Mouse (Mus musculus) cortical plate, adult 2 months (tissue): ENCODE measurements around the gene Rgs12. TPM values are rescaled to one million over a fixed set of nuclear protein-coding genes. Genes with fewer than 3 reads are reported as not detected.

Experiments used
- H3K27ac ChIP-seq: fragments of 200-500 bp; 2 replicates; pipeline ENCODE4 v1.5.1; 2012; ENCODE audit warnings: low read length, control low read depth, inconsistent platforms; ENCODE audit not compliant: insufficient read depth
- H3K4me1 ChIP-seq: fragments of 200-500 bp; 2 replicates; pipeline ENCODE4 v1.6.1; 2011; ENCODE audit warnings: low read length; ENCODE audit not compliant: control insufficient read depth, insufficient read depth
- H3K4me3 ChIP-seq: fragments of 200-500 bp; 2 replicates; pipeline ENCODE4 v1.5.1; 2011; ENCODE audit warnings: mild to moderate bottlenecking, low read length, control low read depth; ENCODE audit not compliant: insufficient read depth
- CTCF ChIP-seq: fragments of 200-500 bp; IDR thresholded peaks from 2 replicates; pipeline ENCODE4 v1.5.1; 2011; ENCODE audit warnings: mild to moderate bottlenecking, control low read depth, low read length; ENCODE audit not compliant: insufficient read depth; ENCODE audit errors: extremely low read depth
- POLR2A ChIP-seq: fragments of 200-500 bp; IDR thresholded peaks from 2 replicates; pipeline ENCODE4 v1.6.1; 2011; ENCODE audit warnings: mild to moderate bottlenecking, low read length, control low read depth; ENCODE audit not compliant: insufficient read depth; ENCODE audit errors: extremely low read depth
- polyA plus RNA-seq: library from polyadenylated mRNA; depleted of rRNA; stranded (reverse); fragments of >200 nt; gene quantifications from 2 replicates; pipeline ENCODE4 v1.2.3, GENCODE M21; 2012

The Rgs12 gene
- polyA plus RNA-seq, 1 experiment, result 40.9 TPM

DNA sequence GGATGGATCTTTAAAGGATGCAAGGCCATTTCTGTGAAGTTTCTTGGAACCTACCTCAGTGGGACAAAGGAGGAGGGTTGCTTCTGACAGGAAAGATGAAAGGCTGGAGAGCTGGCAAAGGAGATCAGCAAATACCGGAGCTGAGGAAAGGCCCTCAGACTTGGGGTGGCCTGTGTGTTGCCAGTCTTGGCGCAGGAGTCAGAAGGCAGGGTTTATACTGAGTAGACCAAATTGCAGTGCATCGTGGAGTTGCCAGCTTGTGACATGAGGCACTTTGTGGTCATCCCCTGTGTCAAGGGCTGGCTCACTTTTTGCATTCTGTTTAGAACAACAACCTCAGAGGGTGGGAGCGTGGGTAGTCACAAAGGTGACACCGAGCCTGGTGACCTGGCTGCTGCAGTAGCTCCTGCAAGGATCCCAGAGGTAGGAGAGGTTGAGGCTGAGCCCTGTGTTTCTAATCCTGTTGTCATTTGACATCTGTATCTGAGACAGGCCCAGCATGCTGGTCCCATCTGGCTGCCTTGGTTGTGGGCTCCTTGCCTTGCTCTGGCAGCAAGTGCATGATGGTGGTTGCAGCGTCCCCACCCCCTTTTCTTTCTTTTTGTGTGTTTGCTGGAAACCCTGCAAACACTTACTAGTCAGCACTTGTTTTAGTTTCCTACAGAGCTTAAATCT is 1.4 kb downstream of the Rgs12 start:
- TF ChIP-seq POLR2A, result no peak
- TF ChIP-seq CTCF, result no peak
- Histone ChIP-seq H3K4me1 (no peaks in the 10 kb centered on the region), H3K27ac (no peak overlapping the region), H3K4me3 (no peak overlapping the region)

DNA sequence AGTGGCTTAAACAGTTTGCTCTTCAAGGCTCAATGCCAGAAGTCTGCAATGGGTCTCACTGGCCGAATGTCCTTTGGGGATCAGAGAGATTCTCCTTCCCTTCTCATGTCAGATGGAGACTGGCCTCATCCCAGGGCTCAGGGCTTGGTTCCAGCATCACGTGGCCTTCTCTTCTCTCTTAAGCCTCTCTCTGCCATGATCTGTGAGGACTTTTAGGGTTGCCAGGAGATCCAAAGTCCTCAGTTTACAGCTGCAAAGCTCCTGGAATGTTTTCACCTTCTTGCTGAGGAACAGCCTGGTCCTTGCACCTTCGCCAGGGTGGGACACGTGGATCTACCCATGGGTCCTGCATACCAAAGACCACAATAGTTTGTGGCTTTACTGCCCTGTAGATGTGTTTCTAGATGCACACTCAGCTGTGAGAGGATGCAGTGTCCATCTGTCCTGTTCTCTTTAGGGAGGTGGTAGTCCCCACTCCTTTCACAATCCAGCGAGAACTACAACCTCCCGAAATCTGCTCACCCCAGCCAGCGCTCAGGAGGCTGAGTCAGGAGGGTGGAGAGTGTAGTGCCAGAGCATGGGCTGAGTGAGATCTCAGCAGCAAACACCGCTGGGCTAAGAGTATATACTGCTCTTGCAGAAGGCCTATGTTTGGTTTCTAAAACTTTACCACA is 2.1 kb downstream of the Rgs12 start:
- TF ChIP-seq CTCF (no peak), POLR2A (no peak)
- H3K4me1 ChIP-seq, result no peaks in the 10 kb centered on the region
- no peak overlapping the region for H3K27ac ChIP-seq
- H3K4me3 ChIP-seq, result no peak overlapping the region

DNA sequence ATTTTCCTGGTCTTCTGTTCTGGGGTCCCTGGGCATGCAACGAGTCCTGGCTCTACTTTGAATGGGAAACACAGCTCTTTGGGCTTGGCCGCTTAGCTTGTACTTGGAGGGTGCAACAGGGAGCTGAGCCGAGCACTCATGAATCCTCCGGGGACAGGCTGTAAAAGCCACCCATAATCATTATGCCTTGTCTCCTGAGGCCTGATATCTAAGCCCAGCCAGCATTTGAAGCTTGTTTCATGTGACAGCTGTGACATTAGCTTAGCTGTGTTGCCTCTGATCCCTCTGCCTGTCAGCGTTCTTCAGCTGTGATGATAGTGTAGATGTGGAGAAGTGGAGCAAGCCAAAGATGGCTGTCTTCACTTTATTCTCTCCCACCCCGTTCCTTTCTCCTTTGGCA is 5.3 kb downstream of the Rgs12 start:
- no peak overlapping the region for H3K4me3 ChIP-seq
- no peak for TF ChIP-seq CTCF
- TF ChIP-seq POLR2A, result no peak
- H3K27ac ChIP-seq, result no peak overlapping the region
- H3K4me1 ChIP-seq, result peaks cover 2% of the 10 kb centered on the region; the same call in 1 of the 2 replicates

DNA sequence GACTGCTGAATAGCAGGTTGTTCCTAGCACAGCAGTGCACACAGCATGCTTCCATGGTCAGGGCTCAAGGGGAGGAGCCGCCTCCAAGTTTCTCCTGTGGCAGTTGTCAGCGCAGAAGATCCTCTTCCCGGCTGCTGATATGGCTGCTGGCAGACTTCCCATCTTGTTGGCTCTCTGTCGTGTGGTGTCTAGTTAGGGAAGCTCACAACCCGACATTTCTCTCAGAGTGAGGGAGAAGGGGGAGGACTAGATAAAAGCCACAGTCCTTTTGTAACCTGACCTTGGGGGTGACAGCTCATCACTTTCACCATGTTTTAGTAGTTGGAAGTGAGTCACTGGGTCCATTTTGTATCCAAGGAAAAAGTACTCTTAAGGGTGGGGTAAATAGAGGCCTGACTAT is 6.4 kb downstream of the Rgs12 start:
- no peak overlapping the region for H3K4me3 ChIP-seq
- TF ChIP-seq POLR2A (no peak), CTCF (no peak)
- peaks cover 2% of the 10 kb centered on the region; the same call in 1 of the 2 replicates for H3K4me1 ChIP-seq
- no peak overlapping the region for H3K27ac ChIP-seq

DNA sequence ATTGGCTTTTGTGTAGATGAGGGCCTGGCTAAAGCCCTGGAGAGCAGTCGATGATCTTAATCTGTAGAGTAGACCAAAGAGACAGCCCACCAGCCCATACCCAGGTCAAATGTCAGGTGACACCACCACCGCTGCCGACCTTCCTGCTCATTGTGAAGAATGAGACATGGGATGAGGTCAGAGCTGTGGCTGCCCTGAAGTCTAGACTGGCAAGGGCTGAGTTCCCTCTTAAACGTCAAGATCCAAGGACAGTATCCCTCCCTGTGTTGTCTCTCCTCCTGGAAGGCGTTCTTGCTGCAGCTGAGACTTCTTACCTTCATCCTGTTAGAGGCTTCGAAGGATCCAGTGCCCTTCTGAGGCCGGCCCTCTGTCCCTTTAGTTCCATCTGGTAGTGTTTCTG is 6.9 kb downstream of the Rgs12 start:
- H3K4me1 ChIP-seq, result peaks cover 2% of the 10 kb centered on the region; the same call in 1 of the 2 replicates
- TF ChIP-seq POLR2A (no peak), CTCF (no peak)
- no peak overlapping the region for H3K27ac ChIP-seq
- no peak overlapping the region for H3K4me3 ChIP-seq

DNA sequence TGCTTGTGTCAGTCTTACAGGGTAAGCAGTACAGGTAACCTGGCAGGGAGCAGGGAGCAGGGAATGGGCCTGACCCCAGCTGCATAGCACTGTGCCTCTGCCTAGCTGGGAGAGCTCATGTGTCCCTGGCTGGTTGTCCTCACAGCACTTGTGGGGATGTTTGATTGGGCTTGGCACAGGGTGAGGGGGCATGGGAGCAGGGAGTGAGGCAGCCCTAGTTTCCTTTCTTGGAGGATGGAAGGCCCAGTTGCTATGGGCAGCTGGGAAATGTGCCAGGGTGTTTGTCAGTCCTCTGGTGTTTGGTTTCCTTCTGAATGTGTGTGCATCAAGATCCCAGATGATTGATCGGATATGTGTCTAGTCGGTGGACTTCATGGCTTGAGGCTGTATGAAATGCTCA is 7.8 kb downstream of the Rgs12 start:
- H3K4me3 ChIP-seq, result no peak overlapping the region
- H3K27ac ChIP-seq, result 0 out of 2 replicates have a peak overlapping the region, but pooled peaks have one; percentile 4
- peaks cover 2% of the 10 kb centered on the region; the same call in 1 of the 2 replicates for H3K4me1 ChIP-seq
- no peak for TF ChIP-seq POLR2A
- no peak for TF ChIP-seq CTCF

DNA sequence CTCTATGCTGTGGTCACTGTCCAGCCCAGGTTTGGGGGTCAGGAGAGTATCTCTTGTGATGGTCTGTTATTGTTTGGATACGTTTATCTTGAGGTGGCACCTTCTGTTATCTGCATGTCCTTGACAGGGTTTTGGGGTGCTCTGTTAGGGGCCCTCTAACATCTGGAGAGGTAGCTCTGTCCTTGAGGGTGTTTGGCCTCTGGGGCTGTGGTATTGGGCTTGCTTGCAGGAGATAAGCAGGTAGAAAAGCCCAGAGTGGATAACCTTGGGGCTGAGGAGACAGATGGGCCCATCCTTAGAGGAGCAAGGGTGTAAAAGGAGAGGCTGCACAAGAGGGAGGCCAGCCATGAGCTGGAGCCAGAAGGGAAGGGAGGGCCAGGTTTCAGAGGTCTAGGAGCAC is 10.8 kb downstream of the Rgs12 start:
- no peak for TF ChIP-seq CTCF
- no peak for TF ChIP-seq POLR2A
- H3K4me1 ChIP-seq, result peaks cover 2% of the 10 kb centered on the region; the same call in 1 of the 2 replicates
- H3K4me3 ChIP-seq, result no peak overlapping the region
- H3K27ac ChIP-seq, result no peak overlapping the region

DNA sequence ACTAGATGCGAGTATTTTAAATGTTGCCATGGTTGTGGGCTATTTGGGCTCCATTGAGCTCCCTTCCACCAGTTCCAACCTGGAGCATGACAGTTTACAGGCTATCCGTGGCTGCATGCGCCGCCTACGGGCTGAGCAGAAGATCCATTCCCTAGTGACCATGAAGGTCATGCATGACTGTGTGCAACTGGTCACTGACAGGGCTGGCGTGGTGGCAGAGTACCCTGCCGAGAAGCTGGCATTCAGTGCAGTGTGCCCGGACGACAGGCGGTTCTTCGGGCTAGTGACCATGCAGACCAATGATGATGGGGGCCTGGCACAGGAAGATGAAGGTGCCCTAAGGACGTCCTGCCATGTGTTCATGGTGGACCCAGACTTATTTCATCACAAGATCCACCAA is 16.3 kb downstream of the Rgs12 start:
- H3K4me3 ChIP-seq, result no peak overlapping the region
- TF ChIP-seq POLR2A (no peak), CTCF (no peak)
- H3K27ac ChIP-seq, result no peak overlapping the region
- H3K4me1 ChIP-seq, result no peaks in the 10 kb centered on the region

DNA sequence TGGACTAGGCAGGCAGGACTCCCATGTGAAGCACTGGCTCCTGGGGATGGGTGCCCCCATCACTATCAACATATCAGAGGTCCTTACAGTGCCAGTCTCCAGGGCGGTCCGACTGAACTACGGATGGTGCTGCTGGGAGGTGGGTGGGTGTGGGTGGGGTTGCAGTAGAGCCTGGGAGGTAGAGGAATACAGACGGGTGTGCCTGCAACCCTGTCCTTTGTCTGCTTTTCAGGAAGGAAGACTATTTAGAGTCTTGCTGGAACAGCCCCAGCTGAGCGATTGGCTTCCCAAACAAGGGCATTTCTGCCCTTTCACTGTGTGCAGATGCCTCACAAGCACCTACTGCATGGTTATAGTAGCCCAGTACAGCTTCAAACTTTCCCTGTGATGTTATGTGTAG is 19.1 kb downstream of the Rgs12 start:
- TF ChIP-seq CTCF (no peak), POLR2A (no peak)
- H3K4me1 ChIP-seq, result no peaks in the 10 kb centered on the region
- no peak overlapping the region for H3K4me3 ChIP-seq
- H3K27ac ChIP-seq, result no peak overlapping the region

DNA sequence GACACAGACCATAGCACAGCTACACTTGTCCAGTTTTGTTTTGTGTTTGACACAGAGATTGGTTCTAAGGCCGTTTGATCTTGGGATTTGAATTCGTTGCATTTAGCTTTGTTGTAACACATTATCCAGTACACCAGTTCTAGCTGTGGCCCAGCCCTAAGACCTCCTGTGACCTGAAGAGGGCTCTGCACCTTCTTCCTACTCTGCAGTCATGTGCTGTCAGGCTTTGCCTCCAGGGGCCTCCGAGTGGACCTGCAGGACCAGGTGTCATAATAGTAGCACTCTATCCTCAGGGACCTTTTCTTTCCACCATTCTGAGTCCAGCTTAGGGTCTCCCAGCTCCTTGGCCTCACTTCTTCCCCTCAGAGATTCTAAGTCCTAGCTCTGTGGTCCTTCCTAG is 23.2 kb downstream of the Rgs12 start:
- Histone ChIP-seq H3K4me3 (no peak overlapping the region), H3K27ac (no peak overlapping the region), H3K4me1 (no peaks in the 10 kb centered on the region; the same call in 1 of the 2 replicates)
- TF ChIP-seq POLR2A, result no peak
- no peak for TF ChIP-seq CTCF
